Mouse (Mus musculus): Measurements from ENCODE around the gene Rapgef6. TPM values are rescaled to one million over a fixed set of nuclear protein-coding genes. Genes with fewer than 3 reads are reported as not detected.

Gene Rapgef6
- polyA plus RNA-seq, 1 experiment from 2014 or later = 27.8 TPM

- 93% methylated on average over 1 of the region's 1 CpGs for WGBS
- no peaks in the 10 kb centered on the region for H3K27me3 ChIP-seq (ENCODE audit: control insufficient read depth, insufficient read depth, low read length)
- H3K4me2 ChIP-seq (ENCODE audit: low read depth, low read length) = no peak overlapping the region
- H3K4me3 ChIP-seq (ENCODE audit: low read depth, low read length) = no peak overlapping the region
- DNase-seq (ENCODE audit: low spot score) = no peak
- no peaks in the 10 kb centered on the region for H3K9me3 ChIP-seq (replicated peaks; ENCODE audit: control insufficient read depth, low read length)
- no peak overlapping the region for H3K27ac ChIP-seq (replicated peaks; ENCODE audit: low read depth, low read length)
- no peaks in the 10 kb centered on the region for H3K36me3 ChIP-seq (replicated peaks; ENCODE audit: control insufficient read depth, insufficient read depth, low read depth, low read length)
- no peaks in the 10 kb centered on the region for H3K4me1 ChIP-seq (ENCODE audit: control insufficient read depth, insufficient read depth, low read length)
- ATAC-seq (replicated peaks; ENCODE audit: insufficient number of reproducible peaks, low FRiP score, low TSS enrichment, low read depth) = no peak
- H3K9ac ChIP-seq (replicated peaks; ENCODE audit: low read length) = no peak overlapping the region
These were observed 91.9 kb downstream of the Rapgef6 start for GRCm38 (mm10) chr11:54614560-54614959.

- H3K9ac ChIP-seq (replicated peaks; ENCODE audit: low read length) = no peak overlapping the region
- 0 out of 2 replicates have a peak, but pooled peaks cover 3% of the 10 kb centered on the region for H3K36me3 ChIP-seq (replicated peaks; ENCODE audit: control insufficient read depth, insufficient read depth, low read depth, low read length)
- no peak overlapping the region for H3K27ac ChIP-seq (replicated peaks; ENCODE audit: low read depth, low read length)
- no peaks in the 10 kb centered on the region for H3K9me3 ChIP-seq (replicated peaks; ENCODE audit: control insufficient read depth, low read length)
- DNase-seq (ENCODE audit: low spot score) (no peak), ATAC-seq (replicated peaks; ENCODE audit: insufficient number of reproducible peaks, low FRiP score, low TSS enrichment, low read depth) (no peak)
- H3K4me3 ChIP-seq (ENCODE audit: low read depth, low read length) = no peak overlapping the region
- no peaks in the 10 kb centered on the region for H3K27me3 ChIP-seq (ENCODE audit: control insufficient read depth, insufficient read depth, low read length)
- no peaks in the 10 kb centered on the region for H3K4me1 ChIP-seq (ENCODE audit: control insufficient read depth, insufficient read depth, low read length)
- WGBS = 72% methylated on average over 2 of the region's 2 CpGs
- no peak overlapping the region for H3K4me2 ChIP-seq (ENCODE audit: low read depth, low read length)
These were observed 96.2 kb downstream of the Rapgef6 start for GRCm38 (mm10) chr11:54618841-54619240.

GRCm38 (mm10) chr11:54621725-54622124, 99.1 kb downstream of the Rapgef6 start:
- H3K36me3 ChIP-seq (replicated peaks; ENCODE audit: control insufficient read depth, insufficient read depth, low read depth, low read length) = 0 out of 2 replicates have a peak, but pooled peaks cover 3% of the 10 kb centered on the region
- no peak overlapping the region for H3K9ac ChIP-seq (replicated peaks; ENCODE audit: low read length)
- H3K4me2 ChIP-seq (ENCODE audit: low read depth, low read length) = no peak overlapping the region
- 94% methylated on average over 2 of the region's 2 CpGs for WGBS
- H3K9me3 ChIP-seq (replicated peaks; ENCODE audit: control insufficient read depth, low read length) = no peaks in the 10 kb centered on the region
- DNase-seq (ENCODE audit: low spot score) (no peak), ATAC-seq (replicated peaks; ENCODE audit: insufficient number of reproducible peaks, low FRiP score, low TSS enrichment, low read depth) (no peak)
- H3K27me3 ChIP-seq (ENCODE audit: control insufficient read depth, insufficient read depth, low read length) = no peaks in the 10 kb centered on the region
- no peaks in the 10 kb centered on the region for H3K4me1 ChIP-seq (ENCODE audit: control insufficient read depth, insufficient read depth, low read length)
- no peak overlapping the region for H3K27ac ChIP-seq (replicated peaks; ENCODE audit: low read depth, low read length)
- H3K4me3 ChIP-seq (ENCODE audit: low read depth, low read length) = no peak overlapping the region

GRCm38 (mm10) chr11:54626905-54627304, 104.3 kb downstream of the Rapgef6 start:
- Histone ChIP-seq H3K4me1 (ENCODE audit: control insufficient read depth, insufficient read depth, low read length) (no peaks in the 10 kb centered on the region), H3K27me3 (ENCODE audit: control insufficient read depth, insufficient read depth, low read length) (no peaks in the 10 kb centered on the region), H3K9ac (replicated peaks; ENCODE audit: low read length) (no peak overlapping the region), H3K27ac (replicated peaks; ENCODE audit: low read depth, low read length) (no peak overlapping the region), H3K36me3 (replicated peaks; ENCODE audit: control insufficient read depth, insufficient read depth, low read depth, low read length) (no peaks in the 10 kb centered on the region), H3K9me3 (replicated peaks; ENCODE audit: control insufficient read depth, low read length) (no peaks in the 10 kb centered on the region), H3K4me2 (ENCODE audit: low read depth, low read length) (no peak overlapping the region), H3K4me3 (ENCODE audit: low read depth, low read length) (no peak overlapping the region)
- DNase-seq (ENCODE audit: low spot score) (no peak), ATAC-seq (replicated peaks; ENCODE audit: insufficient number of reproducible peaks, low FRiP score, low TSS enrichment, low read depth) (no peak)
- 90% methylated on average over 1 of the region's 1 CpGs for WGBS

- no peaks in the 10 kb centered on the region for H3K27me3 ChIP-seq (ENCODE audit: control insufficient read depth, insufficient read depth, low read length)
- H3K4me1 ChIP-seq (ENCODE audit: control insufficient read depth, insufficient read depth, low read length) = no peaks in the 10 kb centered on the region
- no peak overlapping the region for H3K9ac ChIP-seq (replicated peaks; ENCODE audit: low read length)
- H3K9me3 ChIP-seq (replicated peaks; ENCODE audit: control insufficient read depth, low read length) = no peaks in the 10 kb centered on the region
- H3K4me2 ChIP-seq (ENCODE audit: low read depth, low read length) = no peak overlapping the region
- DNase-seq (ENCODE audit: low spot score) (no peak), ATAC-seq (replicated peaks; ENCODE audit: insufficient number of reproducible peaks, low FRiP score, low TSS enrichment, low read depth) (no peak)
- no peak overlapping the region for H3K27ac ChIP-seq (replicated peaks; ENCODE audit: low read depth, low read length)
- 92% methylated on average over 4 of the region's 4 CpGs for whole genome bisulfite sequencing
- no peaks in the 10 kb centered on the region for H3K36me3 ChIP-seq (replicated peaks; ENCODE audit: control insufficient read depth, insufficient read depth, low read depth, low read length)
- no peak overlapping the region for H3K4me3 ChIP-seq (ENCODE audit: low read depth, low read length)
These were observed 123.8 kb downstream of the Rapgef6 start for GRCm38 (mm10) chr11:54646420-54646819.

GRCm38 (mm10) chr11:54648573-54648972, 125.9 kb downstream of the Rapgef6 start:
- Histone ChIP-seq H3K9me3 (replicated peaks; ENCODE audit: control insufficient read depth, low read length) (no peaks in the 10 kb centered on the region), H3K9ac (replicated peaks; ENCODE audit: low read length) (no peak overlapping the region), H3K36me3 (replicated peaks; ENCODE audit: control insufficient read depth, insufficient read depth, low read depth, low read length) (no peaks in the 10 kb centered on the region), H3K27ac (replicated peaks; ENCODE audit: low read depth, low read length) (no peak overlapping the region), H3K4me3 (ENCODE audit: low read depth, low read length) (no peak overlapping the region), H3K4me2 (ENCODE audit: low read depth, low read length) (no peak overlapping the region), H3K27me3 (ENCODE audit: control insufficient read depth, insufficient read depth, low read length) (no peaks in the 10 kb centered on the region), H3K4me1 (ENCODE audit: control insufficient read depth, insufficient read depth, low read length) (no peaks in the 10 kb centered on the region)
- ATAC-seq (replicated peaks; ENCODE audit: insufficient number of reproducible peaks, low FRiP score, low TSS enrichment, low read depth) (no peak), DNase-seq (ENCODE audit: low spot score) (no peak)

- H3K27me3 ChIP-seq (ENCODE audit: control insufficient read depth, insufficient read depth, low read length) = no peaks in the 10 kb centered on the region
- H3K4me3 ChIP-seq (ENCODE audit: low read depth, low read length) = no peak overlapping the region
- ATAC-seq (replicated peaks; ENCODE audit: insufficient number of reproducible peaks, low FRiP score, low TSS enrichment, low read depth) (no peak), DNase-seq (ENCODE audit: low spot score) (no peak)
- no peak overlapping the region for H3K27ac ChIP-seq (replicated peaks; ENCODE audit: low read depth, low read length)
- H3K4me1 ChIP-seq (ENCODE audit: control insufficient read depth, insufficient read depth, low read length) = no peaks in the 10 kb centered on the region
- H3K4me2 ChIP-seq (ENCODE audit: low read depth, low read length) = no peak overlapping the region
- H3K36me3 ChIP-seq (replicated peaks; ENCODE audit: control insufficient read depth, insufficient read depth, low read depth, low read length) = no peaks in the 10 kb centered on the region
- H3K9ac ChIP-seq (replicated peaks; ENCODE audit: low read length) = no peak overlapping the region
- H3K9me3 ChIP-seq (replicated peaks; ENCODE audit: control insufficient read depth, low read length) = no peaks in the 10 kb centered on the region
- WGBS = 90% methylated on average over 2 of the region's 2 CpGs
These were observed 132.8 kb downstream of the Rapgef6 start for GRCm38 (mm10) chr11:54655420-54655819.

GRCm38 (mm10) chr11:54673575-54674298, 151.1 kb downstream of the Rapgef6 start:
- no peak overlapping the region for H3K9ac ChIP-seq (replicated peaks; ENCODE audit: low read length)
- no peaks in the 10 kb centered on the region for H3K9me3 ChIP-seq (replicated peaks; ENCODE audit: control insufficient read depth, low read length)
- no peak overlapping the region for H3K4me2 ChIP-seq (ENCODE audit: low read depth, low read length)
- no peaks in the 10 kb centered on the region for H3K4me1 ChIP-seq (ENCODE audit: control insufficient read depth, insufficient read depth, low read length)
- no peaks in the 10 kb centered on the region for H3K27me3 ChIP-seq (ENCODE audit: control insufficient read depth, insufficient read depth, low read length)
- H3K36me3 ChIP-seq (replicated peaks; ENCODE audit: control insufficient read depth, insufficient read depth, low read depth, low read length) = no peaks in the 10 kb centered on the region
- WGBS = 80% methylated on average over 8 of the region's 8 CpGs
- H3K27ac ChIP-seq (replicated peaks; ENCODE audit: low read depth, low read length) = no peak overlapping the region
- DNase-seq (ENCODE audit: low spot score) = no peak
- H3K4me3 ChIP-seq (ENCODE audit: low read depth, low read length) = no peak overlapping the region
- ATAC-seq (replicated peaks; ENCODE audit: insufficient number of reproducible peaks, low FRiP score, low TSS enrichment, low read depth) = no peak

All from embryonic facial prominence, embryonic 11.5 days (tissue).